Mouse (Mus musculus): ENCODE measurements around the gene Gpc5.
A peak's percentile ranks its signal among the peaks of the same experiment; 100 is the strongest.

Gene Gpc5

DNA sequence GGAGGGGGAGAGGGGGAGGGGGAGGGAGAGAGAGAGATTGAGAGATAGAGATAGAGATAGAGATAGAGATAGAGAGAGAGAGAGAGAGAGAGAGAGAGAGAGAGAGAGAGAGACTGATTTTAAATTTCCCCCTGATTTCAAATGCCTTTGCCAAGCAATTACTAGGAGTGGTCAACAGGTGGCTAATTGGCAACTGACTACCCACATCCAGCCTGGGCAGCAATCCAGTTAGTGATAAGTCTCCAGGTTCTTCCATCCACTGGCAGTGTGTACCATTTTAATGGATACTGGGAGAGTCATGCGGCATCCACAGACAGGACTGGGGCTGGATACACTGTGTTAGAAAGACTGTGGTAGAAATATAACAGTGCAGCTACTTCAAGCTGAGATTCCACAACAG is 1166.1 kb downstream of the Gpc5 start:
- DNase-seq (ENCODE audit: low read depth, low spot score) = no peak

DNA sequence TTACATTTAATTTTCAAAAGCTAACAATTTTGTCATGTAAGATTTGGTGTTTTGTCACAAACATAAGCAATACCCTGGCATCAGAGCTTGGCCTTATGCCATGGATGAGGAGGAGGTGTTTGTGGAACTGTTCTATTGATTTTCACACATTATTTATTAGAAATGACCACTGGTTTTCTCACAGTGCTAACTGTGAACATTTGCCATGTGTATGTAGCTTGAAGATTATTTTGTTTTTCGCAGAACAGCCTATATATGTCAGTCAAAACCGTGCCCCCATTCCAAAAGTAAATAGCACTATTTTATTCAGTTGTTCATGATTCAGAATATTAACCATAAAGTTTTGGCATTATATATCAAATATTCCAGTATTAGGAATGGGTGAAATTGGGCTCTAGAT is 1216.5 kb downstream of the Gpc5 start:
- DNase-seq (ENCODE audit: low read depth, low spot score) = no peak

GRCm38 (mm10) chr14:116317491-116317890 is 1225.5 kb downstream of the Gpc5 start:
- no peak for DNase-seq (ENCODE audit: low read depth, low spot score)

- DNase-seq (ENCODE audit: low read depth, low spot score) = no peak
Measured at GRCm38 (mm10) chr14:116336182-116336581, 1244.2 kb downstream of the Gpc5 start.

DNA sequence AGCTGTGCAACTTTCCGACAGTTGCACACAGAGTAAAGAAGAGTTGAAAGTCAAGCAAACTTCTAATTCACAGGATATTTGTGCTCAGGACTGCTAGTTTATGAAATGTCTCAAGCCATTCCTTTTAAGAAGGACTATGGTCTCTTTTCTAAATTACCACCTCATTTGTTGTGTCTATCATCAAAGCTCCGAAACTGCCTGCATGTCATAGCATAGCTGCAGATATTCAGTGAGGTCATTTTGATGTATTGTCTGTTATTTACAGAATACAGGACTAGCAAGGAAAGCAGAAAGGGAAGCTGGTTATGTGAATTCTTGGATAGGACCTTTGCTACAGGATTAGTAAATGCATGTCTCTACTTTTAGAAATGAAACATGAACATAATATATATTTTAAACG is 1246.4 kb downstream of the Gpc5 start:
- no peak for DNase-seq (ENCODE audit: low read depth, low spot score)

DNA sequence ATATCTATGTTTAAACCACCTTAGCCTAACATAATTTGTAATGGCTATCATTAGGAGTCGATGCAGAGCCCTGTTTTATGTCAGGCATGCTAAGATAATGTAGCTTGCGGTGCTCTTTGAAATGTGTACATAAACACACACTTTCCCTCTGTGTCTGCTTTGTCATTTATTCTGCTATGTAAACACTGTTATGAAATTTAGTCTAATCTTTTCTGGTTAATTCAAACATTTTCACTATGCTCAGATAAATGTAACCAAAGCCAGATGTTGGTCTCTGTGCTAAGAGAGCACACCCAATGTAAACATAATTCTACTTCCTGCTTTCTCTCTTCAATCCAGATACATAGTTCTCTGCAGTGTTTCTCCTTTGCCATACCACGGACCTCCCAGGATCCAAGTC is 1256.5 kb downstream of the Gpc5 start:
- no peak for DNase-seq (ENCODE audit: low read depth, low spot score)

GRCm38 (mm10) chr14:116384602-116385001 is 1292.6 kb downstream of the Gpc5 start:
- DNase-seq (ENCODE audit: low read depth, low spot score) = no peak

DNA sequence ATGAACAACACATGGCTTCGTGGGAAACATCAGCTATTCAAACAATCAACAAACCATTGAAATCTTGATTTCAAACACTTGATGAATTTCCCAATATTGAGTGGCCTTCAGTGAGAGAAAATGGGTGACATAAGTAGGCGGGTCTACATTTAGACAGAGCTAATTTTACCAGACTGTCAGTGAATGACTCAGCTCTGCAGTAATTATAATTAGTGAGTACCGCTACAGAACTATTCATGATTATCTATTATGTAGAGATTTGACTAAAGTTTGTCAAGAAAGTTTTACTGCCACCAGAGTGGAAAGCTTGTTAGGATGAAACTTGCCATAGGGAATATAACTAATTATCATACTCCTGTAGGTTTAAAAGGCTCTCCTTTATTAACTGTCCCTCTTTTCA is 1323.5 kb downstream of the Gpc5 start:
- DNase-seq (ENCODE audit: low read depth, low spot score) = no peak

GRCm38 (mm10) chr14:116448219-116448618 is 1356.2 kb downstream of the Gpc5 start:
- no peak for DNase-seq (ENCODE audit: low read depth, low spot score)

DNA sequence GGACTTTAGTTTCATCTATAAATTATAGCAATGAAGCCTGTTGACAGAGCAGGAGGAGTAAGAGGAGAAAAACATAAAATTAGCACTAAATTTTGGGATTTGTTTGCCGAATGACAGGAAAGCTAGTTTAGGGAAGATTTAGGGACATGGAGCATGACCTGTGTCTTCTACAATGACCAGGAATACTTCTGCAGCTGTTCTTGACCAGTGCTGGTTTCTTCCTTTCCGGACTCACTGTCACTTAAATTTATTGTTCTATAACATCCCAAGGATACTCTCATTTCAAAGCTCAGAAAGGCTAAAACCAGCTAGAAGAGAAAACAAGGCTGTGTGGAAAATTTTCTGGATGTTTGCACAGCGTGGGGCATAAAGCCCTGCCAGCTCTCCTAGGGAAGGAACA is 1361.3 kb downstream of the Gpc5 start:
- DNase-seq (ENCODE audit: low read depth, low spot score) = no peak

DNA sequence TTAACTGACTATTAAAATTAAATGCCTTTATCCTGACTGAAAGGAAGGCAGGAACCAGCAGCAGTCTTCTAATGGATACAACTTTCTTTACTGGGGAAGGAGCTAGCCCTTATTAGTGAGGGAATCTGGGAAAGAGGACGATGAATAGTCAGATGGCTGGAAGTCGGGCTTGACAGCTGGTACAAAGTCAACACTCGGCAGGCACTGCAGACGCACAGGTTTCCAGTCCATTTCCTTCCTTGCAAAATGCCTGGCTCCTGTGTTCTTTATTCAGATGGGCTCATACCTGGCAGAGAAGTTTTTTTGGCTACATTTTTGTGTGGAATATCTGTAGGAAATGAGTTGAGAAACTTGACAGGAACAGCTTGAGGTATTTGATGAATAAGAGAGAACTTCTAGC is 1364.2 kb downstream of the Gpc5 start:
- DNase-seq (ENCODE audit: low read depth, low spot score) = no peak

GRCm38 (mm10) chr14:116473378-116474179 is 1381.6 kb downstream of the Gpc5 start:
- no peak for DNase-seq (ENCODE audit: low read depth, low spot score)

- DNase-seq (ENCODE audit: low read depth, low spot score) = no peak
Measured at GRCm38 (mm10) chr14:116494285-116494850, 1402.4 kb downstream of the Gpc5 start.

- no peak for DNase-seq (ENCODE audit: low read depth, low spot score)
Measured at GRCm38 (mm10) chr14:116538216-116538615, 1446.2 kb downstream of the Gpc5 start.

DNA sequence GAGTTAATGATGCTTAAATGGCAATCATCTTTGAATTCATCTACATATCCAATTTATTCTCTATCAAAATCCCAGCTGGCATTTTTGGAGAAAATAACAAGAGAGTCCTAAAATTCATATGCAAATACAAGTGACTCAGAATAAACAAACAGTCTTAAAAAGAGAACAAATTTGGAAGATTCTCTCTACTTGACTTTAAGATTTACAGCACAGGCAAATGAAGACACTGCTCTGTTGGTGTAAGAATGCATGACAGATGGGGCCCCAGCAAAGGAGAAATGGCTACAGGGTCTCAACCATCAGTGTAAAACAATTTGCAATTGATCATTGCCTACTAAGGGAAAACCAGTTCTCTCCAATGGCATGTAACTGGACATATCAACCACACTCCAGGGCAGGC is 1451.7 kb downstream of the Gpc5 start:
- no peak for DNase-seq (ENCODE audit: low read depth, low spot score)

DNA sequence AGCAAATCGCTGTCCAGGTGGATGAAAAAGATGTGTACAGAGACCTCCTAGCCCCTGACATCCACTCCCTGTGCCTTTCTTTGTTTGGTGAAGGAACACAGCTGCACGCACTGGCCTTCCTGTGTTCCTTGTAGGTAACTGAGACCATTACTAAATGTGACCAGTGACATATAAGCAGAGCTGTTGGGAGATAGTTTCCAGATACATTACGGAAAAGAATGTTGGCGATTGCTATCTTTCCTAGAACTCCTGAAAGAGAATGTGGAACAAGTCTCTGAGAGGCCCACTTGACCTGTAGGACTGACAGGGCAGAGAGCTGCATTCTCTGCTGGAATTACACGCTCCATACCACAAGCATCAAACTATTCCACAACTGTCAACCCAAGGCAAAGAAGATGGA is 1459.4 kb downstream of the Gpc5 start:
- DNase-seq (ENCODE audit: low read depth, low spot score) = no peak

GRCm38 (mm10) chr14:116553316-116553715 is 1461.3 kb downstream of the Gpc5 start:
- no peak for DNase-seq (ENCODE audit: low read depth, low spot score)

GRCm38 (mm10) chr14:116558141-116558800 is 1466.3 kb downstream of the Gpc5 start:
- DNase-seq (ENCODE audit: low read depth, low spot score) = no peak

GRCm38 (mm10) chr14:116559990-116560389 is 1468.0 kb downstream of the Gpc5 start:
- DNase-seq (ENCODE audit: low read depth, low spot score) = peak; percentile 42

Data from ES-CJ7 (cell line).